Mouse (Mus musculus) G1E (cell line): Measurements from ENCODE around the gene Gba2.

ENCODE experiments used
- CTCF ChIP-seq: IDR thresholded peaks from 2 replicates; pipeline ENCODE4 v1.5.1; 2012; ENCODE audit warnings: low read depth, low read length, inconsistent platforms, mixed read lengths
- GATA1 ChIP-seq: IDR thresholded peaks from 2 replicates; pipeline ENCODE4 v1.6.1; 2012; ENCODE audit warnings: borderline replicate concordance, low read length, inconsistent platforms, mixed read lengths
- GATA2 ChIP-seq: IDR thresholded peaks from 2 replicates; pipeline ENCODE4 v1.6.1; 2012; ENCODE audit warnings: low read depth, low read length, inconsistent platforms, borderline replicate concordance
- POLR2AphosphoS5 ChIP-seq: IDR thresholded peaks from 2 replicates; pipeline ENCODE4 v1.6.1; 2012; ENCODE audit warnings: low read depth, low read length, inconsistent platforms; ENCODE audit not compliant: insufficient replicate concordance
- TAL1 ChIP-seq: conservative IDR thresholded peaks from 2 replicates; pipeline ENCODE4 v1.6.1; 2012; ENCODE audit warnings: low read depth, low read length, inconsistent platforms, mixed read lengths

DNA sequence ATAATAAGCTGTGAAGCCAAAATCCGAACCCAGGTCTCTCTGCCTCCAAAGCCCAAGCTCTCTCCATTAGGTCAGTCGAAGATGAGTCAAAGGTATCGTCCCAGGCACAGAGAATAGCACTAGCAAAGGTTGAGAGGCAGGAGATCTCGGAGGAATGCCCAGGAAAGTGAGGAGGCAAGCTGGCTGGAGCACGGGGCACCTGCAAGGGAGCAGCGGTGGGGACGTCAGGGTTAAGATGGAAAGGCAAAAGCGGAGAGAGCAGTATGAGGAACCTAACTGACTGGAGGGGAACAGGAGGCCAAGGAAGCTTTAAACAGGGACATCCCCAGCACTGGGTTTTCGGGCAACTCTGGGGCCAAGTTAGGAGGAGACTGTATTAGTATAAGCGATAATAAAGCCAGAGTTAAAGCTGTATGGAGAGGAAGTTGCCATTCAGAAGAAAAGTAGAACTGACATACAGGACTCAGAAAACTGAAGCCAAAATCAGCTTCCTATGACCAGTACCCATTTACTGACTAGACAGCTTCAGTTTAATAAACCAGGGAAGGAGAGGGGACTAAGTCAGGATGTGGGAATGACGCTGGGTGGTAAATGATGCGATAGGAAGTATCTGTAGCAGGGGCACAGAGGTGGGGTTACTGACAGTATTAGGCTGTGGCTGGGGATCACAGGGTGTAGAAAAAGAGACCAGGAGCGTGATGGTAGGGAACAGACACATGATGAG, 19.0 kb downstream of the Gba2 start:
- TF ChIP-seq POLR2AphosphoS5 (no peak), CTCF (no peak), GATA1 (no peak), GATA2 (no peak), TAL1 (no peak)
